Mouse (Mus musculus) small intestine, adult 2 months (tissue): ENCODE results near the gene Onecut3.

Experiments used
- CTCF ChIP-seq: fragments of 200-500 bp; IDR thresholded peaks from 2 replicates; pipeline ENCODE4 v1.5.1; 2012; ENCODE audit warnings: low read depth, mild to moderate bottlenecking, control low read depth, inconsistent platforms, low read length, moderate library complexity, mixed read lengths; ENCODE audit not compliant: insufficient replicate concordance, insufficient read length; ENCODE audit errors: extremely low read depth
- POLR2A ChIP-seq: fragments of 200-500 bp; IDR thresholded peaks from 2 replicates; pipeline ENCODE4 v1.6.1; 2012; ENCODE audit warnings: low read depth, mild to moderate bottlenecking, control low read depth, inconsistent platforms, low read length, moderate library complexity

GRCm38 (mm10) chr10:80460324-80460723, 34.3 kb upstream of the Onecut3 start:
- TF ChIP-seq CTCF (no peak), POLR2A (no peak)
